Mouse (Mus musculus) midbrain, embryonic 16.5 days (tissue): ENCODE results near the gene Gm17324. TPM values are rescaled to one million over a fixed set of nuclear protein-coding genes. Genes with fewer than 3 reads are reported as not detected.

Source experiments
- ATAC-seq: fragments of 200-750 bp; cut with Nextera tagmentation; 2 replicates; pipeline ENCODE4 v1.8.0; 2017; ENCODE audit warnings: moderate TSS enrichment
- H3K27ac ChIP-seq: fragments of 300-500 bp; sonication (generic); 2 replicates; pipeline ENCODE4 v1.5.1; 2014; ENCODE audit warnings: mild to moderate bottlenecking, low read length, mixed read lengths
- H3K27me3 ChIP-seq: fragments of 300-500 bp; sonication (generic); 2 replicates; pipeline ENCODE4 v1.6.1; 2014; ENCODE audit warnings: low read depth, low read length, mixed read lengths; ENCODE audit not compliant: control insufficient read depth, insufficient read depth
- H3K36me3 ChIP-seq: fragments of 300-500 bp; sonication (generic); 2 replicates; pipeline ENCODE4 v1.6.1; 2014; ENCODE audit warnings: mild to moderate bottlenecking, low read length, moderate library complexity, mixed read lengths; ENCODE audit not compliant: control insufficient read depth, insufficient read depth
- H3K4me1 ChIP-seq: fragments of 300-500 bp; sonication (generic); 2 replicates; pipeline ENCODE4 v1.6.1; 2014; ENCODE audit warnings: mild to moderate bottlenecking, low read length, mixed read lengths; ENCODE audit not compliant: control insufficient read depth, insufficient read depth
- H3K4me2 ChIP-seq: fragments of 300-500 bp; sonication (generic); 2 replicates; pipeline ENCODE4 v1.6.1; 2014; ENCODE audit warnings: mild to moderate bottlenecking, low read length, mixed read lengths
- H3K4me3 ChIP-seq: fragments of 300-500 bp; sonication (generic); 2 replicates; pipeline ENCODE4 v1.5.1; 2014; ENCODE audit warnings: low read depth, mild to moderate bottlenecking, low read length, moderate library complexity, mixed read lengths
- H3K9ac ChIP-seq: fragments of 300-500 bp; sonication (generic); 2 replicates; pipeline ENCODE4 v1.6.1; 2014; ENCODE audit warnings: low read depth, low read length, mixed read lengths
- H3K9me3 ChIP-seq: fragments of 300-500 bp; sonication (generic); replicated peaks from 2 replicates; pipeline ENCODE4 v1.6.1; 2014; ENCODE audit warnings: mild to moderate bottlenecking, low read length, mixed read lengths; ENCODE audit not compliant: control insufficient read depth, poor library complexity, severe bottlenecking
- WGBS: fragments of 180-500 bp; shearing (Covaris S2); extraction: QIAGEN DNeasy Blood & Tissue Kit; methylation state at CpG from one replicate; pipeline ENCODE4 v1.1.7; 2014; 5-methylcytosine and 5-hydroxymethylcytosine counted together
- microRNA-seq: library from miRNA; unstranded; fragments of <30 nt; microRNA quantifications from one replicate; pipeline ENCODE4, GENCODE M21; 2017
- polyA plus RNA-seq: library from polyadenylated mRNA; unstranded; fragments of >200 nt; fragmentation: Nextera tagmentation; extraction: Ambion mirVana; gene quantifications from 2 replicates; pipeline ENCODE4 v1.2.1, GENCODE M21; 2015

Gene Gm17324
- polyA plus RNA-seq, 1 experiment from 2014 or later, result 2.1 TPM

DNA sequence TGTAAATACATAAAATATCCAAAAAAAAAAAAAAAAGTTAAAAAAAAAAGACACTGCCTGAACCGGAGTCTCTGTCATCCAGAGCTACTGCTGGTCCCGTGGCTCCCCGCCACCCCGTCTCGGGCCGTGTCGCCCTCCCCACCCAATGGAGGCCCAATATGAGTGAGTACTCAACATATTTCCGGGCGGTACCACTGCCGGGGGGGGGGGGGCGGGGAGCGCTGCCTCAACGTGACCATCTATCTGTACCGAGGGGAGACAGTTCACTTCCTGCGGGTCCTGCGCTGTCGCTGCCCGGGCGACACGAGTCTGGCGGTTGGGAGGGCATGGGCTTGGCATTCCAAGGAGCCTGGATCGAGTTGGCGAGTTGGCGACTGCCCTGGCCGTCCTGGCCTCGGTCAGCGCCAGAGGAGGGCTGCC is 21.2 kb downstream of the Gm17324 start:
- H3K9ac ChIP-seq, result peak overlapping the region; percentile 60
- no peaks in the 10 kb centered on the region for H3K9me3 ChIP-seq
- H3K4me2 ChIP-seq, result peak overlapping the region; percentile 60
- H3K27me3 ChIP-seq, result no peaks in the 10 kb centered on the region
- no peaks in the 10 kb centered on the region for H3K4me1 ChIP-seq
- 29% methylated on average over 21 of the region's 27 CpGs for WGBS
- H3K4me3 ChIP-seq, result peak overlapping the region; percentile 37
- ATAC-seq, result peak; percentile 58; the same call in 1 of the 2 replicates
- H3K36me3 ChIP-seq, result no peaks in the 10 kb centered on the region
- no peak overlapping the region for H3K27ac ChIP-seq

GRCm38 (mm10) chr9:78401596-78401995 is 47.0 kb downstream of the Gm17324 start:
- Histone ChIP-seq H3K4me3 (no peak overlapping the region), H3K4me1 (no peaks in the 10 kb centered on the region), H3K36me3 (no peaks in the 10 kb centered on the region), H3K4me2 (no peak overlapping the region), H3K27ac (no peak overlapping the region), H3K9me3 (no peaks in the 10 kb centered on the region), H3K9ac (no peak overlapping the region), H3K27me3 (peaks cover 8% of the 10 kb centered on the region)
- 91% methylated on average over 7 of the region's 7 CpGs for WGBS
- no peak for ATAC-seq

DNA sequence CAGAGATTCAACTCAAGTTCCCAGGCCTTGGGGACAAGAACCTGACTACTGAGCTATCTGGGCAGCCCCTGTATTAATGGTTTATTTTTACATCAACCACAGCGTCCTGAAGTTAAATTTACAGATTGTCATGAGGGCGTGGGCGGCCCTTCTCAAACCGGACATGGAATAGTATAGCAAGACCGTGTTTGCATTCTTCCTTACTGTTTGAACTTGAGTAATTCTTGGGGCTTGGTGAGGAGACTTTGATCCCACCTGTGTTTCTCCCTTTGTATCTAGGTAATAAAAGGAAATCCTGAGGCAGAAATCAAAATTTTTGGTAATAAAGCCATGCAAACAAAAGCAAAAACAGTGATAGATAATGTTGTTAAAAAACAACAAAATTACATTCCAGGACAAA is 48.0 kb downstream of the Gm17324 start:
- ATAC-seq, result no peak
- Histone ChIP-seq H3K9ac (no peak overlapping the region), H3K4me3 (no peak overlapping the region), H3K27me3 (peaks cover 18% of the 10 kb centered on the region), H3K4me1 (peaks cover 3% of the 10 kb centered on the region; the same call in 1 of the 2 replicates), H3K4me2 (no peak overlapping the region), H3K36me3 (no peaks in the 10 kb centered on the region), H3K9me3 (no peaks in the 10 kb centered on the region), H3K27ac (no peak overlapping the region)
- 93% methylated on average over 5 of the region's 5 CpGs for WGBS

Small RNA genes within 50 kb of the gene (microRNA-seq; reads per million reads assigned to microRNA genes)
- not detected for gene Gm26377

Other genes with a start within 250 kb of the Gm17324 start
- not detected in 2 replicates for gene Gsta1, start 218.1 kb downstream of the Gm17324 start, polyA plus RNA-seq
- not detected in 2 replicates for gene Gm3776, start 191.7 kb downstream of the Gm17324 start, polyA plus RNA-seq
- not detected in 2 replicates for gene Gm10639, start 158.9 kb downstream of the Gm17324 start, polyA plus RNA-seq
- gene Omt2a, start 134.0 kb downstream of the Gm17324 start, polyA plus RNA-seq, result not detected in 2 replicates
- not detected in 2 replicates for gene Omt2b, start 121.2 kb downstream of the Gm17324 start, polyA plus RNA-seq
- gene Gsta2, start 93.0 kb downstream of the Gm17324 start, polyA plus RNA-seq, result not detected in 2 replicates
- 7.4 and 8.3 TPM in 2 replicates for gene Dppa5a, start 80.6 kb downstream of the Gm17324 start, polyA plus RNA-seq
- 6.9 and 9.1 TPM in 2 replicates for gene Ooep, start 70.1 kb downstream of the Gm17324 start, polyA plus RNA-seq
- gene Ddx43, start 53.0 kb downstream of the Gm17324 start, polyA plus RNA-seq, result 0.36 and 0.57 TPM in 2 replicates
- 0.53 and 0.74 TPM in 2 replicates for gene Cgas, start 5.5 kb downstream of the Gm17324 start, polyA plus RNA-seq
- 27.9 and 29.3 TPM in 2 replicates for gene Mto1, start 578 bp downstream of the Gm17324 start, polyA plus RNA-seq
- gene Eef1a1, start 40.4 kb upstream of the Gm17324 start, polyA plus RNA-seq, result 2,998 and 3,109 TPM in 2 replicates
- gene Slc17a5, start 139.3 kb upstream of the Gm17324 start, polyA plus RNA-seq, result 15.9 and 18.5 TPM in 2 replicates
- 0.97 and 1.0 TPM in 2 replicates for gene Cd109, start 166.8 kb upstream of the Gm17324 start, polyA plus RNA-seq